Mouse (Mus musculus): ENCODE measurements around the gene Agk.

Agk gene

GRCm38 (mm10) chr6:40438936-40439335 lies 114.0 kb downstream of the Agk start, which contains the start of gene Wee2:
Wee2 (plus strand) TSS chr6:40439088.
- in situ Hi-C loops (cut with MboI, MseI) = loop anchor here (10.0 to 25.0 kb wide), 3 partner anchors 114 to 1823 kb away; partner anchors contain the start of genes Agk, Casp2 and Tmem139

DNA sequence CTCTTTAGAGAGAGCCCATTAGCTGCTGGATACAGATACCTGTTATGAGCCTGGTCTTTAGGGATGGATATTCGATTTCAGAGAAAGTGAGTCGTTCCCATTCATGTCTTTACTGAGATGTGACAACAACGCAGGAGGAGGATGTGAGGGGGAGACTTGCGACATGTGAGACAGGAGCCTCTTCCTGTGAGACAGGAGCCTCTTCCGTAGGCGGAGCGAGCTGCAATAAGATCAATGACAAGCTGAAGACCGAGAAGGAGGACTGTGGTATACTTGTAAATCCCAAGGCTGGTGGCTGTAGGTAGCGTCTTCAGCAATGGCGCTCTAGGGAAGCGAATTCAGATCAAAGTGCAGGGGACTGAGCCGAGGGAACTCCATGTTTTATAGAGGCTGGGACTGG lies 114.8 kb downstream of the Agk start:
- in situ Hi-C loops (cut with MboI, MseI) = loop anchor here (10.0 to 25.0 kb wide), 3 partner anchors 115 to 1823 kb away; partner anchors contain the start of genes Agk, Casp2 and Tmem139

GRCm38 (mm10) chr6:40441276-40441675 lies 116.3 kb downstream of the Agk start:
- in situ Hi-C loops (cut with MboI, MseI) = loop anchor here (25.0 kb wide), 1 partner anchor 1821 kb away; the partner anchor contains the start of genes Casp2 and Tmem139

DNA sequence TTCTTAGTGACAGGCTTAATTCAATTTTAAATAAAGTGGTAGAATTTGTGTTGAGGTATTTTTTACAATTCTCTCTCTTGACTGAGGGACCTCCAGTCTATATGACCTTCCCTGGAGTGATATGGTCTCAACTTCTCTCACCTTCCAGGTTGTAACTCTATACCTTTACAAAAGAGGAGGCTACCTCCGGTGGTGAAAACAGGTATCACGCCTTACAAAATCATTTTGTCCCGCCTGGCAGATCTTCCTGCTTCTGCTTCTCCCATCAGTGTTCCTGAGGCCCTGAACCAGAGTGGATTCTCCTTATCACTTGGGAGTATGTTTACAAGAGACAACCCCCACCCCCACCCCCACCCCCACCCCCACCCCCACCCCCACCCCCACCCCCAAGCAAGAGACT lies 116.8 kb downstream of the Agk start:
- in situ Hi-C loops (cut with MboI, MseI) = loop anchor here (25.0 kb wide), 1 partner anchor 1821 kb away; the partner anchor contains the start of genes Casp2 and Tmem139

DNA sequence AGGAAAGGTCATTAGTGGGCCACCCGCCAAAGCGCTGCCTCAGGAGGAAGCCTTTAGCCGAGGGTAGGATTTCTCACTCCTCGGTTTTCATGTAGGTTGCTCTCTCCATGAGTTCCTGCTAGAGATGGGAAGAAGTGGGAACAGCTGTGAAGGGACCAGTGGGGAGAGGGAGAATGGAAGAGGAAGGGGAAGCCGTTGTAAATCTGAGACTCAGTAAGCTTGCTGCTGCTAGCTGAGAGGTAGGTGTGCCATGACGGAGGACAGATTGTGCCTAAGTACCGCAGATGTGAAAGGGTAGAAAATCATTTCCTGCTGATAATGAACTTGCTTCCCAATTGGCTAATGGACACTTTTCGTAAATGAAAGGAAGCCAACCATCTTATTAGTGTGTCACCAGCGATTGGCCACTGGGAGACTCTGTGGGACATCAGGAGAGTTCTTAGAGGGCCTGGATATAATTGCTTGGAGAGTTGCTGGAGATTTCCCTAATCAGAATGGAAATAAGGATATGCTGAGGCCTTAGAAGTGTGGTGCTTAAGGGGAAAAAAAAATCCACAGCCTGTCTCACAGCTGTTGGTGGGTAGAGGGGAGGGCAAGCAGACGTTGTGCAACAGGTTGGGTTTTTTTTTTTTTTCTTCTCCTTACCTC lies 118.4 kb downstream of the Agk start:
- in situ Hi-C loops (cut with MboI, MseI) = loop anchor here (25.0 kb wide), 1 partner anchor 1819 kb away; the partner anchor contains the start of genes Casp2 and Tmem139
